Mouse (Mus musculus) neural tube, embryonic 13.5 days (tissue): ENCODE results near the gene Efna5. TPM values are rescaled to one million over a fixed set of nuclear protein-coding genes. Genes with fewer than 3 reads are reported as not detected.

Experiments used
- ATAC-seq: fragments of 200-750 bp; cut with Nextera tagmentation; 2 replicates; pipeline ENCODE4 v1.8.0; 2017; ENCODE audit warnings: low read depth, mild to moderate bottlenecking, moderate TSS enrichment, moderate library complexity
- H3K27ac ChIP-seq: fragments of 300-500 bp; sonication (generic); replicated peaks from 2 replicates; pipeline ENCODE4 v1.5.1; 2015; ENCODE audit warnings: moderate library complexity, mild to moderate bottlenecking, inconsistent platforms
- H3K27me3 ChIP-seq: fragments of 300-500 bp; sonication (generic); 2 replicates; pipeline ENCODE4 v1.6.1; 2015; ENCODE audit warnings: mild to moderate bottlenecking, inconsistent platforms
- H3K36me3 ChIP-seq: fragments of 300-500 bp; sonication (generic); 2 replicates; pipeline ENCODE4 v1.6.1; 2015; ENCODE audit warnings: mild to moderate bottlenecking, inconsistent platforms
- H3K4me1 ChIP-seq: fragments of 300-500 bp; sonication (generic); replicated peaks from 2 replicates; pipeline ENCODE4 v1.6.1; 2015; ENCODE audit warnings: inconsistent platforms
- H3K4me2 ChIP-seq: fragments of 300-500 bp; sonication (generic); 2 replicates; pipeline ENCODE4 v1.6.1; 2015; ENCODE audit warnings: inconsistent platforms, mild to moderate bottlenecking, moderate library complexity
- H3K4me3 ChIP-seq: fragments of 300-500 bp; sonication (generic); 2 replicates; pipeline ENCODE4 v1.5.1; 2015; ENCODE audit warnings: mild to moderate bottlenecking, inconsistent platforms
- H3K9ac ChIP-seq: fragments of 300-500 bp; sonication (generic); 2 replicates; pipeline ENCODE4 v1.6.1; 2015; ENCODE audit warnings: moderate library complexity, mild to moderate bottlenecking, inconsistent platforms
- H3K9me3 ChIP-seq: fragments of 300-500 bp; sonication (generic); 2 replicates; pipeline ENCODE4 v1.6.1; 2016; ENCODE audit warnings: inconsistent platforms
- WGBS: fragments of 180-500 bp; shearing (Covaris S2); methylation state at CpG from one replicate; pipeline ENCODE4 v1.1.7; 2015; 5-methylcytosine and 5-hydroxymethylcytosine counted together
- polyA plus RNA-seq: library from polyadenylated mRNA; unstranded; fragments of >200 nt; fragmentation: Nextera tagmentation; extraction: Ambion mirVana; gene quantifications from 2 replicates; pipeline ENCODE4 v1.2.1, GENCODE M21; 2015

The Efna5 gene
- polyA plus RNA-seq, 1 experiment from 2014 or later = 59.0 TPM

DNA sequence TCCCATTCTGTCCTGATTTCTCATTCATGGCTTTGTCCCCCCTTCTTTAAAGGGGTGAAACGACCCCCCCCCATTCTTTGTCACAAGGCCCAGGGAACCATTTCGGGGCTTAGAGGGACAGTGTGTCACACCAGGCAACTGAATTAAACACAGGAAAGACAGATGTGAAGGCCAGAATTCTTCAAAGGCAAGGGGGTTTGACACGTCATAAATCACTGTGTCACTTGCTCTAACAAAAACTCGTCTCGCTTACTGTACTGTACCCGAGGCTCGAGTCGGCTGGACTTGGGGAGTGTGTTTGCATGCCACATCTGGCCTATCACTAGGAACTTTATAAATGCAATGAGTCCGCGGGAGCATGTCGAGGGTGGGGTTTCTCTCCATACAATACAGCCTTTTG is 145.2 kb downstream of the Efna5 start:
- Histone ChIP-seq H3K27me3 (no peaks in the 10 kb centered on the region), H3K4me3 (no peak overlapping the region), H3K9me3 (0 out of 2 replicates have a peak, but pooled peaks cover 5% of the 10 kb centered on the region), H3K4me1 (peaks cover 44% of the 10 kb centered on the region), H3K4me2 (no peak overlapping the region), H3K27ac (no peak overlapping the region), H3K36me3 (no peaks in the 10 kb centered on the region), H3K9ac (no peak overlapping the region)
- WGBS = 9% methylated on average over 11 of the region's 11 CpGs
- peak; percentile 59; the same call in 1 of the 2 replicates for ATAC-seq

DNA sequence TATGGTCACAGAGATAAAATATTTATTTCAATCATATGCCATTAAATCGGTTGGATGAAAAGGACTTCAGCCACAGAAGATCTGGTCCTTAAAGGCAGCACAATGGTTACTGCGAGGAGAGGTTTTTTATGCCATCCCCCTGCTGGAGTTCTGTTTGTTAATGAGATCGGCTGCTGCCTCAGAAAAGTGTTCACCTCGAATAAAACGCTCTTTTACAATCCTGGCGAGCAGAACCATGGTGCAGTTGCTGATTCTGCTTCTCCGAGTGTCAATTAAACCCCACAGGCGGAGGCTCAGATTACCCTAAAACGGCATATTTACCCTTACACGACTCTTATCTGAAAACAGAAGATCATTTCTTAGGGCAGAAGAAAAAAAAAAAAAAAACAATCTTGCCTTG is 146.2 kb downstream of the Efna5 start:
- peak overlapping the region; percentile 20 for H3K4me2 ChIP-seq
- 6% methylated on average over 10 of the region's 10 CpGs for WGBS
- H3K27ac ChIP-seq = no peak overlapping the region; the same call in 1 of the 2 replicates
- H3K36me3 ChIP-seq = no peaks in the 10 kb centered on the region
- peaks cover 53% of the 10 kb centered on the region for H3K4me1 ChIP-seq
- 0 out of 2 replicates have a peak, but pooled peaks cover 5% of the 10 kb centered on the region for H3K9me3 ChIP-seq
- ATAC-seq = no peak
- H3K9ac ChIP-seq = 0 out of 2 replicates have a peak overlapping the region, but pooled peaks have one; percentile 9
- H3K27me3 ChIP-seq = no peaks in the 10 kb centered on the region
- H3K4me3 ChIP-seq = no peak overlapping the region

DNA sequence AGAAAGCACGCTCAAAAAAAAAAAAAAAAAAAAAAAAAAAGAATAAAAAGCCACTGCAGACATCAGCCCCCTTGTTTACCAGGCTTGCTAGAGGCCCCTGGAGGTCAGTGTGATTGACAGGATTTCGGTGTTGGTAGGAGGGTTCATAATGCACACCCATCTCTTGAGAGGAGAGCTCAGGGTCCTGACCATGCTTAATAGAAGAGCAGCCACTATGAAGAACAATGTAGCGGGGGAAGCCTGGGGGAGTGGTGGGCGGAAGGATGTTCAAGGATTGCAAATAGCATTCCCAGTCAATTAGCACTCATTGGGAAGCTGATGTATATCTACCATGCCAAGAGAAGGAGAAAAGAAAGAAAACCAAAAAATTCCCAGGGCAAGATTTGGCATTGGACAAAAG is 147.1 kb downstream of the Efna5 start:
- WGBS = 33% methylated on average over 4 of the region's 4 CpGs

DNA sequence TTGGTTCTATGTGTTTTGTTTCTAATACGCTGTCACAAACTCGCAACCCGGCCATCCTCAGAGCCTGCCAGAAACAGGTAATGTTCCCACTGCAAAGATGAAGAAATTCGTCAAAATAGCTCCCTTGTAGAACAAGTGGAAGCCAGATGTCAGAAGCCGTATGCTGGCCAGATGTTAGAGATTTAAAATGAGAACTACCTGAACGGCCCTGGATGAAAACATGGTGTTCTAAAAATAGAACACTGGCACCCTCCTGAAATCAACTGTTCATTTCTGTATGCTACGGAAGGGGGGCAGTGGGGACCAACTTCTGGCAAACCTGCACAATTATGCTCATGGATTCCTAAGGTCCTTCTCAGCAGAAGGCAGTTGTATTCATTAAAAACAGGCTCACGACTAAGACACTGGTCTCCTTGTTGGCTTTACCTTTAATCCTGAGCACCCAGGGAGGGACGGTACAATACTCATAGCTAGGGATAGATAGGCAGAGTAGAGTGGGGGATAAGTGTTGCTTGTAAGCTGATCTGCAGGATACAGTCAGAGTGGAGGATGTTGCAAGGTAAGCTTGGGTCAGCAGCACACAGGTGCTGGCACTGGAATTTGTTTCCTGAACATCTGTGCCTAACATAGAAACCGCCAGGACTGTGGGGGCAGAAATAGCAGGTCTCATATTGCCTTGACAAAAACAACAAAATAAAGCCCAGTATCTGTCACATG is 151.2 kb downstream of the Efna5 start:
- H3K9me3 ChIP-seq = no peaks in the 10 kb centered on the region
- no peaks in the 10 kb centered on the region for H3K27me3 ChIP-seq
- no peak for ATAC-seq
- H3K4me1 ChIP-seq = peaks cover 53% of the 10 kb centered on the region
- H3K27ac ChIP-seq = no peak overlapping the region
- H3K36me3 ChIP-seq = no peaks in the 10 kb centered on the region
- 79% methylated on average over 10 of the region's 10 CpGs for WGBS
- no peak overlapping the region for H3K4me3 ChIP-seq
- H3K9ac ChIP-seq = no peak overlapping the region
- no peak overlapping the region for H3K4me2 ChIP-seq

More for the DNA sequence above, 147.1 kb downstream of the Efna5 start:
- Histone ChIP-seq H3K4me3 (no peak overlapping the region), H3K4me1 (peaks cover 62% of the 10 kb centered on the region), H3K27me3 (no peaks in the 10 kb centered on the region), H3K4me2 (no peak overlapping the region), H3K9me3 (0 out of 2 replicates have a peak, but pooled peaks cover 5% of the 10 kb centered on the region), H3K36me3 (no peaks in the 10 kb centered on the region), H3K27ac (0 out of 2 replicates have a peak overlapping the region, but pooled peaks have one; percentile 18), H3K9ac (no peak overlapping the region)
- no peak for ATAC-seq

DNA sequence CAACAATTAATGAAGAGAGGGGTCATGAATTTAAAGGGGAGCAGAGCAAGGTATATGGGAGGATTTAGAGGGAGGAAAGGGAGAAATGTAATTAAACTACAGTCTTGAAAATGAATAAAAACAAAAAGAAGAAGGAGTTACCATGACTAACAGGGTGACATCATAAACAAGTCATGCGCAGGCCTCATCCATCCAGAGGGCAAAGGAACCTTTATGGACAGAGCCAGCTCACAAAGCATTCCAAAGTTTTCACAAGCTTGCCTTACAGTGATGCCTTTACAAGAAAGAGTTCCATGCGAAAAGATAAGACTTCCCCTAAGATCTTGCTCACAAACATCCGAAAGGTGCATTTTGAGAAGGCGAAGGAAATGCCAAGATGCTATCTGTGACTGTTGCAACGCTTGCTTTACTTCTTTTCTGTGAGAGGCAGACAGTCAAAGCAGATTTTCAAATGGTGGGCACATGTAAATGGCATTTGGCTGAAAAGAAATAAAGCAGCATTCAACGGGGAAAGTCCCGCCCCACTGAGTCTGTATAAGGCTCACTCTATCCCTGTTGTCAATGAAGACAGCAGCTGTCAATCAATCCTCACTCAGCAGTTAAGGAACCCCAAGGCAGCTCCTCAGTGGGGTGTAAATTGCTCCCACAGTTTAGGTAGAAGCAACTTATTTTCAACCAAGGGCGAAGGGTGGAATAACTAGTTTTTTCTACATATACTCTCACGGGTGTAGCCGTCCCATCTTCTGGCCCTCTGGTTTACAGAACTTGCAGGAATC is 152.8 kb downstream of the Efna5 start:
- H3K27me3 ChIP-seq = no peaks in the 10 kb centered on the region
- H3K27ac ChIP-seq = no peak overlapping the region
- H3K4me1 ChIP-seq = peaks cover 41% of the 10 kb centered on the region
- no peaks in the 10 kb centered on the region for H3K36me3 ChIP-seq
- ATAC-seq = no peak
- no peak overlapping the region for H3K9ac ChIP-seq
- WGBS = 41% methylated on average over 10 of the region's 10 CpGs
- no peak overlapping the region for H3K4me3 ChIP-seq
- no peaks in the 10 kb centered on the region for H3K9me3 ChIP-seq
- no peak overlapping the region for H3K4me2 ChIP-seq

DNA sequence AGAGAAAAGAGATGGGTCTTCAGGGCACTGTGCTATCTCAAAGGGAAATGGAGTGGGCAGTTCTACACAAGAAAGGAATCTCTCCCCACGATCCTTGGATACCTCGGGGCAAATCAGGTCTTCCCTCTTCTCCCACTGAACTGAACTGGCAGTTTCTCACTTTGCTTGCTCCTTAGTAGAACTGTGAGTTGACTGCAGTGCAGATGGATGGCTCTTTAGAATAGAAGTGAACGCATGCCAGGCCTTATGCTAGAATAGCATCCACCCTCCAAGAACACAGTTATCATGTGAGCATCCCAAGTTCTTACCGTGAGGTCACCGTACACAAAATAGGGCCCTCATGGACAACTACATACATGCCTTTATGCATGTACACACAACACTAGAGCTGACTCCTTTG is 155.0 kb downstream of the Efna5 start:
- WGBS = 85% methylated on average over 5 of the region's 5 CpGs
- no peak overlapping the region for H3K4me3 ChIP-seq
- no peaks in the 10 kb centered on the region for H3K36me3 ChIP-seq
- peaks cover 39% of the 10 kb centered on the region for H3K4me1 ChIP-seq
- no peak overlapping the region for H3K9ac ChIP-seq
- H3K9me3 ChIP-seq = no peaks in the 10 kb centered on the region
- H3K27me3 ChIP-seq = no peaks in the 10 kb centered on the region
- H3K4me2 ChIP-seq = no peak overlapping the region
- no peak overlapping the region for H3K27ac ChIP-seq
- no peak for ATAC-seq

DNA sequence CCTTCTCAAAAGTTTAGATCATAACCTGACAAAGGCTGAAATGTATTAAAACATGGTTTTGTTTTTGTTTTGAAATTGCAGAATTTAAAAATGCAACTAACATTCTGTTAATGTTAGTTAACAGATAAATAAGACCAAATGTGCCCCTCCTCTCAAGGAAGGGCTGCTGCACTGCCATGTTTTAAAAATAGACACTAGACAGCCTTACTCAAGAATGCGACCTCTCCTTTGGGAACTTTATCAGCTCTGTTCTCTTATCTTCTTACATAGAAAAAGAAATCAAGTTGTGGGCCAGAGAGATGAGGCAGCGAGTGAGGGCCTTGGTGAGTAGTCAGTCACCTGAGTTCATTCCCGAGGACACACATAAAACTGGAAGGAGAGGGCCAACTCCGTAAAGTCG is 158.2 kb downstream of the Efna5 start:
- Histone ChIP-seq H3K9me3 (no peaks in the 10 kb centered on the region), H3K36me3 (no peaks in the 10 kb centered on the region), H3K27ac (no peak overlapping the region), H3K27me3 (no peaks in the 10 kb centered on the region), H3K4me2 (no peak overlapping the region), H3K4me1 (peaks cover 27% of the 10 kb centered on the region), H3K4me3 (no peak overlapping the region), H3K9ac (no peak overlapping the region)
- ATAC-seq = no peak
- 89% methylated on average over 5 of the region's 5 CpGs for WGBS

DNA sequence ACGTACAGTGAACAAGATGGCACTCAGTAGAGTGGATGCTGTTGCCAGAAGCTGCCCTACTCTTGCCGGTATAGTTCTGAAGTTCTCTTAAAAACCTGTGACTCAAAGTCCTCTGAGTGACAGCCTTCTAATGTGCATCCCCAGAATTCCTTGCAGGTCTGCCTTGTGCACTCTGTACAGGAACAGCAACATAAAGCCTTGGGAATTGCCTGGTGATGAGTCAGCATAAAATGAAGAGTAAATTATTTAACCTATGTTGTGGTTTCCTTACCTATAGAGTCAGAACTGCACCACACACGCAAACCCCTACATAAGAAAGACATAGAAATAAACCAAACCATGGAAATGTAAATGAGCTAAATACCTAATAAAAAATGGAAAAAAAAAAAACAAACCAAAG is 159.5 kb downstream of the Efna5 start:
- H3K36me3 ChIP-seq = no peaks in the 10 kb centered on the region
- H3K9ac ChIP-seq = no peak overlapping the region
- WGBS = 96% methylated on average over 3 of the region's 3 CpGs
- peaks cover 38% of the 10 kb centered on the region for H3K4me1 ChIP-seq
- no peak for ATAC-seq
- H3K4me2 ChIP-seq = no peak overlapping the region
- H3K9me3 ChIP-seq = no peaks in the 10 kb centered on the region
- H3K4me3 ChIP-seq = no peak overlapping the region
- H3K27ac ChIP-seq = no peak overlapping the region
- no peaks in the 10 kb centered on the region for H3K27me3 ChIP-seq

DNA sequence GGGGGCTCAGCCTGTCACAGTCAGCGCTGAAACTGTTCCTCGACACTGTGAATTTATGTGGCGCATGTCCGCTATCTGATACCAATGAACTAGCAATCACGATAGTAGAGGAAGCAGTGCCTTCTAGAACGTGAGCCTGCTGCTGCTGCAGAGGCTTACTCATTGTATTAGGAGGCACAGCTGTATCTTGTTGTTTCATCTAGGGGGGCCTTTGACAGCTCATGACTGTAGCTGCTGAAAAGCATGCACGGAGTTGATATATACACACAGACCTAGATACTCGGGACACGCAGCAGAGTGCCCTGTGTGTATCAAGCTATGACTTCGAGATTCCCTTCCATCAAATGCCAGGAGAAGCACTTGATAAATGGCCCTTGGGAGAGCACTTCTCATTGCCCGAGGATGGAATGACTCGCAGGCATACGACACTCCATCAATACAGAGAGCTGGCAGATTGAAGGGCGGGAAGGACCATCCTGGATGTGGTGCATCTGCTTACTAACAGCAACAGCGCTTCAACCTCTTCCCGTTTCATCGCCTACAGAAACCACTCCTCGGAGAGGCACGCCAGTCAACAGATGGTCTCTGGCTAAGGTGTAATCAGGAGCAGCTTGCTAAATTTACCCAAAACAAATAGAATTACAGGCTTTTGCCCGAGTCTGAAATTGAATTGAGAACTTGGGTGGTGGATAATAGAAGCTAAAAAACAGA is 160.2 kb downstream of the Efna5 start:
- Histone ChIP-seq H3K9ac (no peak overlapping the region), H3K4me3 (no peak overlapping the region), H3K4me1 (peaks cover 42% of the 10 kb centered on the region), H3K9me3 (no peaks in the 10 kb centered on the region), H3K27me3 (no peaks in the 10 kb centered on the region), H3K4me2 (peak overlapping the region; percentile 24), H3K27ac (peak overlapping the region; percentile 18; the same call in 1 of the 2 replicates), H3K36me3 (no peaks in the 10 kb centered on the region)
- 58% methylated on average over 20 of the region's 20 CpGs for WGBS
- 0 out of 2 replicates have a peak, but pooled peaks have one; percentile 17 for ATAC-seq

DNA sequence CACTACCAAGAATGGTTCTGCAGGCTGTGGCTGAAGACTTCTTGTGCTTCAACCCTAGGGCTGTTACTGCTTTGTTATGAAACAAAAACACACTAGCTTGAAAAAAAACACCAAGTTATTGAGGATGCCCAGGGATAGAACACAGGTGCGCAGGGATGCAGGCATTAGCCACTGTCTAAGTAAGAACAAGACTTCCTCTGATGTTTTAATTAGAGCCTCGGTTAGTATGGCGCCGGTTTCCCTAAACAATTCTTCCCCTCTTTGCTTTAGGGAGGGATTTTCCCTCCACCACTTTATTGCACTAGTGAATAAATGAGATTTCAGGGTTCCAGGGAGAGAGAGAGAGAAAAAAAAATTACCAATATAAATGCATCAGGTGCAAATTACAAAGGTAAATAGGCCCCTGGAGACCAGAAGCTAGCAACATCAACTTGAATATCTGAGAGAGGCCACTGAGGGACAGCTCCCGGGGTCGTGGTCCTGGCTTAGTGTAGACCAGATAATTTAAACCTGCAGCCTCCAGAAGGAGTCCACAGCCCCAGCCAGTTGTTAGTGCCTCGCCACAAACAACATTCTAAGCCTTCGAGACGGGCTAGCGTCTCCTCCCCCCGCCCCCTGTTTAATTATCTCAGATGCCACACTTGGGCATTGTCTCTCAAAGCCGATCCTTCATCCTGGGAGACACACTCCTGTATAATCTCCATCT is 163.5 kb downstream of the Efna5 start:
- Histone ChIP-seq H3K9me3 (no peaks in the 10 kb centered on the region), H3K9ac (no peak overlapping the region), H3K4me3 (no peak overlapping the region), H3K4me1 (peaks cover 44% of the 10 kb centered on the region), H3K36me3 (no peaks in the 10 kb centered on the region), H3K4me2 (peak overlapping the region; percentile 20; the same call in 1 of the 2 replicates), H3K27me3 (no peaks in the 10 kb centered on the region), H3K27ac (peak overlapping the region; percentile 71)
- peak; percentile 71 for ATAC-seq
- WGBS = 26% methylated on average over 12 of the region's 12 CpGs

DNA sequence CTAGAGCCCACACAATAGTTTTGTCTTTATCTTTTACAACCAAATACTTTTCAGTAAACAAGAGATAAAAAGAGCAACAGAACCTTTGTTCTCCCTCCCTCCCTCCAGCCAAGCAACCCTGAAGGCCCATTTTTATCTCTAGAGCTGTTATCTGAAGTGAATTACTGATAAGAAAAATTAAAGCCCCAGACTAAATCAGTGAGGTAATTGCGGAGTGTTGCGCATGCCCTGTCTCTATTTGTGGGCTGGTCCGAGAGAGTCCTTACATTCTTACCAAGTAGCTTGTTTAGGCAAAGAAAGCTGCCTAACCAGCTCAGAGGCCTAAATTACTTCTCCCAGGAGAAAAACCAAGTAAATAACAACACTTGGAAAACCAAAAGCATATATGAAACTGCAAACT is 167.7 kb downstream of the Efna5 start:
- Histone ChIP-seq H3K4me1 (peaks cover 31% of the 10 kb centered on the region), H3K4me3 (no peak overlapping the region), H3K9me3 (no peaks in the 10 kb centered on the region), H3K9ac (no peak overlapping the region), H3K4me2 (no peak overlapping the region), H3K27me3 (no peaks in the 10 kb centered on the region), H3K36me3 (no peaks in the 10 kb centered on the region), H3K27ac (no peak overlapping the region)
- WGBS = 93% methylated on average over 3 of the region's 3 CpGs
- no peak for ATAC-seq
